Mouse (Mus musculus) layer of hippocampus, adult 8-10 months (tissue): ENCODE measurements around the gene Vamp5. TPM values are rescaled to one million over a fixed set of nuclear protein-coding genes. Genes with fewer than 3 reads are reported as not detected.

Experiments used
- DNase-seq, 2 experiments: peaks; one replicate each; pipeline ENCODE4 v3.0.0; 2022; ENCODE audit warnings: low spot score in 2 of 2
- total RNA-seq, 4 experiments: library from RNA; stranded (reverse); gene quantifications; 2 replicates each; pipeline ENCODE4 v1.2.4; 2022

Gene Vamp5
- total RNA-seq, 4 experiments from 2014 or later = 3.8 to 8.8 (median 7.4) TPM

DNA sequence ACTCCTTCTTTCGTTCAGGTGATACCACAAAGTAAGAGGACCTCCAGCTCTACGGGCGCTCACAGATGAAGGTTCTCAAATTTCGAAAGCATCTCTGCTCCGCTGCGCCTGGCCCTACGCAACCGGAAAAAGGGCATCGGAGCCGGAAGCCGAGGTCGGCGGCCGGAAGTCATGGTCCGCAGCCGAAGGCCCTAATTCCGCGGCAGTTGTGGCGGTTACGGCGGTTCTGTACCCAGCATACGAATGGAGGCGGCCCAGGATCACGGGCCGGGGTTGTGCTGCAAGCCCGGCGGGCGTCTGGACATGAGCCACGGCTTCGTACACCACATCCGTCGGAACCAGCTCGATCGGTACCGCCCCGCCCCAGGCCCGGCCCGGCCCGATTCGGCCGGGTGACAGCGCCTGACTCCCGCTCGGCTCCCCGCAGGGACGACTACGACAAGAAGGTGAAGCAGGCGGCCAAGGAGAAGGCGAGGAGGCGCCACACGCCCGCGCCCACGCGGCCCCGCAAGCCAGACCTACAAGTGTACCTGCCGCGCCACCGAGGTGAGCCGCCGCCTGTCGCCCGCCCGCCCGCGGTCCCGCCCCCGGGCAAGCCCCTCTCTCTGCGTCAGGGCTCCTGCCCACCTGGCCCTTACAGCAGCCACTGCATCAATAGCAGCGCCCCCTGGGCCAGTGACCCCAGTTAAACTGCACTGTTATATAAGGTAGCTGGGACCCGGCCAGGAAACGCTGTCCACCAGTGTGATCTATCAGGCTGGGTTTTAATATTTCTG, 32.9 kb downstream of the Vamp5 start, which contains the start of gene 0610030E20Rik:
0610030E20Rik (plus strand) TSS at position 152 of the 776 bp plus-strand sequence.
- peak in 1 of 2 experiments; percentile 76 for DNase-seq

GRCm38 (mm10) chr6:72346261-72346660, 34.0 kb downstream of the Vamp5 start:
- DNase-seq = no peak

- DNase-seq = no peak
Measured at GRCm38 (mm10) chr6:72345633-72346032, 34.6 kb downstream of the Vamp5 start.

DNA sequence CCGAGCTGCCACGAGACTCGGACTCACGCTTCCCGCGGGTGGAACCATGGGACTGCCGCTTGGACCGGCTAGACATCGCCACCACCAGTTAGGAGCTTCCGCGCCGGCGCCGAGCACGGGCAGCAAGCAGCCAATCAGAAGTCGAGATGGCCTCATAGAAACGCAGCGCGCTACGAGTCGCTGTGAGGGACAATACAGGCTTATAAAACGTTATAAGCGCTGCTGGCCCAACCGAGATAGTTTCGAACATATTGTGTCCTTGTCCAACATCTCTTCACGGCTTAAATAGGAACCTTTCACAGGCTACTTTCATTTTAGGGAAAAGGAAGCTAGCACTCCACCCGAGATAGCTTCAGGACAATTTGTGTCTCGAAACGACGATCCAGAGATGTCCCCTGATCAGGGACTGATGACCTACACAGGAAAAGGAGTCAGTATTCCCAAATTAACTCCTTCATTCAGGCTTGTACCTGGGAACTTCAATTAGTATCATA, 35.1 kb downstream of the Vamp5 start, which contains the start of gene Usp39:
Usp39 (minus strand) TSS at position 111 of the 494 bp plus-strand sequence.
- DNase-seq = peak; percentile 92 to 96

- no peak for DNase-seq
Measured at GRCm38 (mm10) chr6:72344396-72345073, 35.7 kb downstream of the Vamp5 start.

GRCm38 (mm10) chr6:72340481-72340880, 39.8 kb downstream of the Vamp5 start:
- DNase-seq = no peak

DNA sequence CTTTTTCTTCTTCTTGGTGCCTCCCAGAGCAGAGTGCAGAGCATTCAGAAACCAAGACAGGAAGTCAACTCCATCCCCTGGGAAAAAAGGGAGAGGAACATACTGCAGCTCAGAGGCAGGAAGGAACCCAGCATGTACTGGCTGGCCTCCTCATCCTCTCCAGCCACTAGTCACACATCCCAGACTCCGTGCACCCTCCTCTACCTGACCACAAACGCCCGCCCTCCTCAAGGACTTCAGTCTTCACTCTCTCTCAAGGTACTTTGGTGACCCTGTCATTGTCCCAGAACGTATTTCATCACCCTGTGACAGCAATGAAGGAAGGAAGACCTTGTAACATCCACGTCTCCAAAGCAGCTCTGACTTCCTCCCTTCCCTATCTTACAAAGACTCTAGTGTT, 47.2 kb downstream of the Vamp5 start:
- DNase-seq = no peak

GRCm38 (mm10) chr6:72330133-72330532, 50.1 kb downstream of the Vamp5 start:
- DNase-seq = no peak

- no peak for DNase-seq
Measured at GRCm38 (mm10) chr6:72329019-72329418, 51.2 kb downstream of the Vamp5 start.

- peak in 1 of 2 experiments; percentile 42 for DNase-seq
Measured at GRCm38 (mm10) chr6:72326274-72326673, 54.0 kb downstream of the Vamp5 start.

GRCm38 (mm10) chr6:72323786-72324508, 56.3 kb downstream of the Vamp5 start:
- DNase-seq = no peak

- no peak for DNase-seq
Measured at GRCm38 (mm10) chr6:72322936-72323335, 57.3 kb downstream of the Vamp5 start.

GRCm38 (mm10) chr6:72319019-72319418, 61.2 kb downstream of the Vamp5 start:
- peak; percentile 21 to 70 for DNase-seq

Other genes with a start within 250 kb of the Vamp5 start
- 1 to 10 TPM; 2.5 to 3.4 (median 3.3) TPM for gene Atoh8, start 144.9 kb downstream of the Vamp5 start, total RNA-seq
- gene Sftpb, start 75.9 kb downstream of the Vamp5 start, total RNA-seq = not detected
- gene Usp39, start 35.3 kb downstream of the Vamp5 start, total RNA-seq = 10 to 100 TPM; 31.3 to 34.3 (median 32.4) TPM
- 10 to 100 TPM; 15.6 to 19.6 (median 18.1) TPM for gene 0610030E20Rik, start 33.2 kb downstream of the Vamp5 start, total RNA-seq
- gene Tmem150a, start 25.0 kb downstream of the Vamp5 start, total RNA-seq = 10 to 100 TPM; 10.9 to 13.4 (median 11.4) TPM
- 10 to 100 TPM; 72.3 to 86.0 (median 78.8) TPM for gene Rnf181, start 13.5 kb downstream of the Vamp5 start, total RNA-seq
- 10 to 100 TPM; 12.5 to 33.9 (median 22.4) TPM for gene Vamp8, start 10.2 kb upstream of the Vamp5 start, total RNA-seq
- 10 to 100 TPM; 24.5 to 33.3 (median 28.5) TPM for gene Ggcx, start 33.8 kb upstream of the Vamp5 start, total RNA-seq
- 100 to 1,000 TPM; 176 to 184 (median 179) TPM for gene Mat2a, start 59.1 kb upstream of the Vamp5 start, total RNA-seq
- 1 to 10 TPM in 2 of 4 experiments, under 1 TPM in 2; 0.47 to 1.8 (median 1.3) TPM for gene Sh2d6, start 141.2 kb upstream of the Vamp5 start, total RNA-seq
- 10 to 100 TPM in 2 of 4 experiments, 1 to 10 TPM in 2; 4.6 to 31.2 (median 16.4) TPM for gene Capg, start 163.9 kb upstream of the Vamp5 start, total RNA-seq
- gene Elmod3, start 217.9 kb upstream of the Vamp5 start, total RNA-seq = 10 to 100 TPM; 24.3 to 30.2 (median 26.8) TPM
- gene Retsat, start 218.0 kb upstream of the Vamp5 start, total RNA-seq = 100 to 1,000 TPM in 1 of 4 experiments, 10 to 100 TPM in 3; 63.5 to 114 (median 84.2) TPM
- 100 to 1,000 TPM in 2 of 4 experiments, 10 to 100 TPM in 2; 92.8 to 106 (median 98.1) TPM for gene Tgoln1, start 236.5 kb upstream of the Vamp5 start, total RNA-seq